In the genomic region with DNA sequence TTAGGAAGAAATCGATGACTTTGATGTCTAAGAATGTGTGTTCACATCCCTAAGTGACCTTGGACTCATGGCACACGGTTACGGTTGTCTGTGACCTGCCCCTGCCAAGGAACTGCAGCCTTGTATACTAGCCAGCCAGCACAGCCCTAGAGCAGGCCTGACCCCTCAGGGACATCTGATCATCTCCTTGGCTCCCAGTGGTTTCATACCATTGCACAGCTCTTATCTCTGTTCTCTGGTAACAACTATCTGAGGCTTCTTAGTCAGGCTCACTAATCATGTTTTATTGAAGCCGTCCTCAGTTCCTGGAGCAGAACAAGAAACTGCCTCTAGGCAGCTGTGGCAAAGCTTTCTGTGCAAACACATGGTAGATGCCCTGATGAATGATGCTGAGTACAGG, we compare ENCODE assay signal across 18 mouse cellular contexts.
"Had no signal": no experiment of that assay in that cellular context is flagged by ENCODE, and none has a peak within 500 bp of the region (broad histone marks: within the 10 kb centered on the region; RNA-seq: fewer than 3 reads in every experiment).

No protein-coding gene starts in this region.

- H3K4me2 ChIP-seq: liver, embryonic 11.5 days; liver, embryonic 15.5 days; neural tube, embryonic 15.5 days had no signal

- H3K36me3 ChIP-seq: limb, embryonic 10.5 days; liver, embryonic 15.5 days; midbrain, embryonic 10.5 days; neural tube, embryonic 15.5 days had no signal

- H3K27ac ChIP-seq: left cerebral cortex, adult 2 months; limb, embryonic 10.5 days; liver, embryonic 15.5 days; midbrain, embryonic 10.5 days; neural tube, embryonic 15.5 days; stomach, postnatal 0 days had no signal

- ATAC-seq: inflammation-experienced regulatory T-cells, adult 6 months; intestine, postnatal 0 days; lung, postnatal 0 days had no signal

- H3K9ac ChIP-seq: liver, embryonic 15.5 days; neural tube, embryonic 15.5 days had no signal

- H3K4me1 ChIP-seq: limb, embryonic 10.5 days; liver, embryonic 15.5 days; midbrain, embryonic 10.5 days; neural tube, embryonic 15.5 days had no signal

- DNase-seq: kidney, postnatal 10 days; lung, adult 2 months; lung, postnatal 4 days; midbrain, embryonic 14.5 days; right cerebral cortex, adult 18-20 months; right cerebral cortex, postnatal 25 days; thymus, postnatal 4 days had no signal

- H3K4me3 ChIP-seq: left cerebral cortex, adult 2 months; limb, embryonic 10.5 days; liver, embryonic 15.5 days; midbrain, embryonic 10.5 days; myocyte; neural tube, embryonic 15.5 days had no signal

- H3K9me3 ChIP-seq: limb, embryonic 10.5 days; liver, embryonic 15.5 days; midbrain, embryonic 10.5 days; neural tube, embryonic 15.5 days had no signal

- H3K27me3 ChIP-seq: liver, embryonic 15.5 days; neural tube, embryonic 15.5 days had no signal
